Mouse (Mus musculus) kidney, adult 2 months (tissue): ENCODE measurements around the gene Agbl4.

Experiments
- CTCF ChIP-seq: fragments of 200-500 bp; conservative IDR thresholded peaks from 2 replicates; pipeline ENCODE4 v1.5.1; 2011; ENCODE audit warnings: low read depth, mild to moderate bottlenecking, control low read depth, low read length, moderate library complexity, mixed read lengths; ENCODE audit not compliant: insufficient read depth, insufficient read length
- POLR2A ChIP-seq: fragments of 200-500 bp; IDR thresholded peaks from one replicate; pipeline ENCODE4 v1.6.1; 2011; ENCODE audit warnings: low read depth, low read length, control low read depth

DNA sequence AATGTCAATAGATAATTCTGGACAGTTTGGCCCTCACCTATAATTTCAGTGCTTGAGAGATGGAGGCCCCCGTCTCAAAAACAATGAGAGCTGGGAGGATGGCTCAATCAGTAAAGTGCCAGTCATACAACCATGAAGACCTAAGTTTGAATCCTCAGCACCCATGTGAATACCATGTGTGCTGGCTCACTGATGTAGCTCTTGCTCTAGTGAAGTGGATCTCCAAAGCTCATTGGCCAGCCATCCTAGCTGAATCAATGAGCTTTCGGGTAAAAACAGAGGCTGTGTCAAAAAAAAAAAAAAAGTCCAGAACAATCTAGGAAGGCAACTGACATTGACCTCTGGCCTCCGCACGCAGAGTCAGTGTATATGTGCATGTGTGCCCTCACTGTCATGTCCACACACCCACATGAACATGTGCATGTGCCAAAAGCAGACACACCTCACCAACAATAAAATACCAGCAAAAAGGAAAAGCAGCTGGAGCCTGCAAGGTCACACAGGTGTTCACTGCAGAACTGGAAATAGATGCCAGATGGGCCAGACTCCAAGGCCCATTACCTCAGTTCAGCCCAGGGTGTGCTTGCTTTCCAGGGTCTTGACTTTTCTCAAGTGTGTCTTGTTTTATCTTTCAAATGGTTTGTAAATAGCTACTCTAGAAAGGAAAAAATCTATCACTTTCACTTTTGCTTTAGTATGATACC is 1192.2 kb downstream of the Agbl4 start:
- no peak for TF ChIP-seq CTCF
- TF ChIP-seq POLR2A = no peak
